Mouse (Mus musculus): ENCODE data around the gene Mcur1. TPM values are rescaled to one million over a fixed set of nuclear protein-coding genes. Genes with fewer than 3 reads are reported as not detected.

Gene Mcur1
- total RNA-seq, 2 experiments from 2014 or later, result 14.2 to 16.9 TPM

DNA sequence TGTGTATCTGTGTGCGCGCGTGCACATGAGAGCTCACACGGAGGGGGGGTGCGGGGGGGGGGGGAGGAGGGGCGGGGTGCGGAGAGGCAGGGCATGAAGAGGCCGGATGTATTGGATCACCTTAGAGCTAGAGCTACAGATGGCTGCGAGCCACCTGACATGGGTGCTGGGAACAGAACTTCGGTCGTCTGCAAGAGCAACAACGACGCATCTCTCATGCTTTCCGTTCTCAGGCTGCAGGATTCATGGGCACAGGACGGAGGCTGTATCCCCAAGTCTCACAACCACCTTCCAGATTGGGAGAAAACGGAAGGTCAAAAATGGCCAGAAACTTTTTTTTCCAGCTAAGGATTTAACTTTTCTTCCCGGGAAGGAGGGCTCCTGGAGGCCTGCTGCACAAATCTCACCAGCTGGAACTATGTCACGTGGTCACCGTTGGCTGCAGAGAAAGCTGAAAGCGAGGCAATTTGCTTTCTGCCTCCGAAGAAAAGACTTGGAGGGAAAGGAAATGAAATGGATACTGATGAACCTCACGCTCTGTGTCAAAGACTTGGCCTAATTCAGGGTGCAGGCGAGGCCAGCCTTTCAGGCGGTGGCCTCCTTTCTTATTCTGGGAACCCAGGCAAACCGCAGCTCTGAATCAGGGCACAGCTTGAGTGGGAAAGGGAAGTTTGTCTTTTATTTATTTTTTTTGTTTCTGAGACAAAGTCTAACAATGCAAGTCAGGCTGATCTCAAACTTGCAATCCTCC, 7.3 kb upstream of the Mcur1 start:
- intact Hi-C loops (cut with DNase I), result no loop called here
- DNase-seq (ENCODE audit: low spot score in 2 of 2), result peak in 1 of 2 experiments; percentile 72

DNA sequence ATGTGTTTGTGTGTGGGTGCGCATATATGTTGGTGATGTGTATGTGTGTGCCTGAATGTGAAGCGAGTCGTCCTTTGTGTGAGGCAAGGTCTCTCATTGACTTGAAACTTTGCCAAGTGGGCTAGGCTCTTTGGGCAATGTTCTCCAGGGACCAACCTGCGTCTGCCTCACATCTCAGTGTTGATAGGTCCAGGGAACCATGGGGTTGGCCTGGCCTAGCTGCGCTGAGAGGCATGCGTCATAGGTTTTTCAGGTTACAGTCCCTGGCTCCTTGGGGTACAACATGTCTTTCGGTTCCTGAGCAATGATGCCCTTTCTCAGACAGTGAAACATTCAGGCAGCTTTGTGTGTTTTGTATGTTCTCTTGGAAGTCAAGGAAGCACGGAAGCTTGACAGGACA, 6.2 kb upstream of the Mcur1 start:
- DNase-seq (ENCODE audit: low spot score in 2 of 2), result no peak
- intact Hi-C loops (cut with DNase I), result no loop called here

DNA sequence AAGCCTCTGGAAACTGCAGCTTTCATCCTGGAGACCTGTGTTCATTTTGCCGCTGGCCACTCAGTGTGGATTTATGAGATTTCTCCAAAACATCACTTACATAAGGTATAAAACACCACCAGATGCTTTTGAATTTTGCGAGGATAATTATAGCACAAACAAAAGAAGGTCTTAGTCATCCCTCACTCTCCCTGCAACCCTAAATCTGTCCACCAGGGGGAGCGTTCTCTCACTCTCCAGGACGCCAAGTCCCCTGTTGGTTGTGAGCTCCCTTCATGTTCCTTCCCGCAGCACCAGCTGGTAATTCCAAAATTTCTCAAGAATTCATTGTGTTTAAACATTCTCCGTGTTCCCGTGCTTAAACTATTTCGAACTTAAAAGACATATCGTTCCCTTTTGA, 5.4 kb upstream of the Mcur1 start:
- intact Hi-C loops (cut with DNase I), result no loop called here
- DNase-seq (ENCODE audit: low spot score in 2 of 2), result peak; percentile 86 to 91

DNA sequence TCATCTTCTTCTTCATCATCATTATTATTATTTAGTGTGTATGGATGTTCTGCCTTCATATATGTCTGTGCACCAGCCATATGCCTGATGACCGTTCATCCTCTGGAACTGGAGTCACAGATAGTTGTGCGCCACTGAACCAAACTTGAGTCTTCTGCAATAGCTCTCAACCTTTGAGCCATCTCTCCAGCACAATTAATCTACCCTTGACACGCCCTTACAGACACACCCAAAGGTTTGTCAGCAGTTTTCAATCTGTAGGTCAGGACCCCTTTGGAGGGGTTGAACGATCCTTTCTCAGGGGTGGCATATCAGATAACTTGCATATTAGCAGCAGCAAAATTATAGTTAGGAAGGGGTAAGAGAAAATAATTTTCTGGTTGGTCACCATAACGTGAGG, 4.7 kb upstream of the Mcur1 start:
- intact Hi-C loops (cut with DNase I), result no loop called here
- no peak for DNase-seq (ENCODE audit: low spot score in 2 of 2)

DNA sequence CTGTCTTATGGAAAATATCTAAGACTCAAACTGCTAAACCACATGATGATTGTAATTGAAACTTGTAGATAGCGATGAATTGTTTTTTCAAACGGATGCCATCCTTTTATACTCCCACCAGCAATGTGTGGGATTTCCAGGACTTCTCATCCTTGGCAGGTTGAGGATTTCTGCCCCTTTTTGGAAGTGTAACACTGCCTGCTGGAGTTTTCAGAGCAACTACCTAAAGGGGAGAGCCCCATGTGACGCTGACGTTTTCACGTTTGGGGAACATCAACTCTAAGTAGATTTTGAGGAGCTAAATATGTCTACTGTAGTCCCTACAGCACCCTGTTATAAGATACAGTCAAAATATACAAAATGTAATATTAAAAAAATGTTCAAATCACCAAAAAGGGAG, 2.7 kb upstream of the Mcur1 start:
- intact Hi-C loops (cut with DNase I), result no loop called here
- no peak for DNase-seq (ENCODE audit: low spot score in 2 of 2)

DNA sequence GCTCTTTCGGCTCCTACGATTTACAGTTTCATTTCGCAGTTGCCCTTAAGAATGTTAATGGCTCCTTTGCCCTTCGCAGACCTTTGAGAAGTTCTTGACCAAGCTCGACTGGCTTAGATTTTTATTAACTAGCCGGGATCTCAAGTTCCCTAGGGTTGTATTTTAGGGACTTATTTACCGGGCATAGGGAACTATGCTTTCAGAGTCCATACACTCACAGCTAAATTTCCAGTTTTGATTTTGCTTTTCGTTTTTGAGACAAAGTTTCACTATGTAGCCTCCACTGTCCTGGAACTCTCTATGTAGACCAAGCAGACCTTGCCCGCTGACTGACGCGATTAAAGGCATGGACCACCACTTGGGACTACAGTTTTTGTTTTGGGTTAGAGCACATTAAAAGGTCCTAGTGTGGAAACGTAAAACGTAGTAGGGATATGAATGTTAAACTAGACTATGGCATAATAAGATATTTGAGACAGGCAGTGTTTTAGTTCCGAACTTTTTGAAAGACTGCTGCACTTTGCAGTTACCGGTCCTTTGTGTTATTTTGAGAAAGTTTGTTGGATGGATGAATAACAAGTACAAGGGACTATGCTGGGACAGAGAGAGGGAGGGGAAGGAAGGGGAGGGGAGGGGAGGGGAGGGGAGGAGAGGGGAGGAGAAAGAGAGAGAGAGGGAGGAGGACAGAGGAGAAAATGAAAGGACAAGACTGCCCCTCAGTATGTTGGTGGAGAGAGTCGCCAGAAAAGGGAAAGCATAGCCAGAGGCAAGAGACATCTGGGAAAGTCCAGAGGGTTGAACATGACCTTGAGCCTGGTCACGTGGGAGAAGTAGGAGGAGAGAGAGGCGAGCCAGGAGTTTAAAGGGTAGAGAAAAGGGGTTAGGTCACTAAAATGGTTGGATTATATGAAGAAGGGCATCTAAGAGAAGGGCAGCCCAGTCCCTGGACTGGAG, 744 bp upstream of the Mcur1 start:
- intact Hi-C loops (cut with DNase I), result no loop called here
- DNase-seq (ENCODE audit: low spot score in 2 of 2), result no peak

DNA sequence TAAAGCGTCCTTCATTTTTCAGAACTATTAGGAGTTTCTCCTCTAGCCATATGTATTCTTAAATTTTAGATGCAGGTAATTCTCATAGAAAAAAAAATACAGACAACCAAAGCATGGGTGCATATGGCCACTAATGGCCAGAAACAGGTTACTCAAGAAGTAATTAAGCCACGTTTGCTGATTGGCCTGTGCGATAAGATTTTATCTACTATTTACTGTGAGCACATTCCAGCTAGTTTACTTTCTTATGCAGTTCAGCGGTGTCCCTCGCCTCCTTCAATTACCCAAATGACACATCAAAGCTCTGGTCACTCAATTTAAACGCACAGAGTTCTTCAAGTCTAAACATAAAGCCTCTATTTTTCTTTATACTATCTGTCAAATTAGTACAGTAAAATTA, 1.0 kb downstream of the Mcur1 start:
- intact Hi-C loops (cut with DNase I), result no loop called here
- no peak for DNase-seq (ENCODE audit: low spot score in 2 of 2)

DNA sequence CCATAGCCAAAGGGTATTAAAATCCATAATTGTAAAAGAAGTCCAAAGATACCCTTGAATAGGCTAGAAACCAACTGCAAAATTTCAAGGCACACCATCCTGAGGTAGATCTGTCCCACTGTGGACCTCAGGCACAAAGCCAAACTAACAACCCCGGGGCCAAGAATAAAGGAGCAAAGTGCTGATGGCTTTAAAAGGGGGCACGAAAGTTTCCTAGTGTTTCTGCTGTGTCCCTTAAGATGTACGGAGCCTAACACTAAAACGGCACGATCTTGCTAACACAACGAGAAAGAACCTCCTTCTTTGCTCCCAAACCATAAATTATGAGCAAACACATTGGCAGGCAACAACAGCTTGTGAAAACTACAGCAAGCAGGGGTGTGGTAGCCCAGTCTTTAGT, 1.6 kb downstream of the Mcur1 start:
- no peak for DNase-seq (ENCODE audit: low spot score in 2 of 2)
- intact Hi-C loops (cut with DNase I), result no loop called here

DNA sequence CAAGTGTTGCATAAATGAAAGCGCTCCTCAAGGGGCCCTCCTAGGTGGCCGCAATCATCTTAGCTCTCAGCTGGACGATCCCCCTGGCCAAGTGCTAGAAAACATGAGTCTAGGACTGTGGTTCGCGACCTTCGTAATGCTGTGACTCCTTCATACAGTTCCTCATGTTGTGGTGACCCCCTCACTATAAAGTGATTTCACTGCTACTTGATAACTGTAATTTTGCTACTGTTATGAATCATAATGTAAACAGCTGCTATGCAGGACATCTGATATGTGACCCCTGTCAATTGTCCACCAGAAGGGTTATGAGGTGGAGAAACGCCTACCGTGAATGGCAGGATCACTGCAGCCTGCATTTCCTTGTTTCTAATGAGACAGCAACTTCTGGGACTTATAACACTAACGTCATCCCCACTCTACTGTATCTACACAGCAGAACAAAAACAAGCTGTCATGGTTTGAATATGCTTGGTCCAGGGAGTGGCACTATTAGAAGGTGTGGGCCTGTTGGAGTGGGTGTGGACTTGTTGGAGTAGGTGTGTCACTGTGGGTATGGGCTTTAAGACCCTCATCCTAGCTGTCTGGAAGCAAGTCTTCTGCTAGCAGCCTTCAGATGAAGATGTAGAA, 3.0 kb downstream of the Mcur1 start:
- no peak for DNase-seq (ENCODE audit: low spot score in 2 of 2)
- intact Hi-C loops (cut with DNase I), result no loop called here

DNA sequence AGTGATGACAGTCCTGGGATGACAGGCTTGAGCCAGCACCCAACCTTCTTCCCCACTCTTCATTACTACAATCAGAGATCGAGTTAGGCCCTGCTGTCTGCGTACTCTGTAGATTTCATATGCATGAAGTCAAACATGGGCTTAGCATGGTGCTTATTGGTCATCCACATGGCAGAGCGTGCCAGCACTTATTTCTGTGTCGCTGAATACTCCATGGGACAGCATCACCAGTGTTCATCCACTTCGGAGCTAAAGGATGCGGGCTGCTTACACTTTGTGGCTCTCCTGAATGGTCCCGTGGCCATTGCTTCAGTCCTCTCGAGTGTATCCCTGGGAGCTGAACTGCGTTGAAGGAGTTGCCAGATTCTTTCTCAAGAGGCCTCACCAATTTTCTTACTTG, 4.7 kb downstream of the Mcur1 start:
- intact Hi-C loops (cut with DNase I), result no loop called here
- no peak for DNase-seq (ENCODE audit: low spot score in 2 of 2)

DNA sequence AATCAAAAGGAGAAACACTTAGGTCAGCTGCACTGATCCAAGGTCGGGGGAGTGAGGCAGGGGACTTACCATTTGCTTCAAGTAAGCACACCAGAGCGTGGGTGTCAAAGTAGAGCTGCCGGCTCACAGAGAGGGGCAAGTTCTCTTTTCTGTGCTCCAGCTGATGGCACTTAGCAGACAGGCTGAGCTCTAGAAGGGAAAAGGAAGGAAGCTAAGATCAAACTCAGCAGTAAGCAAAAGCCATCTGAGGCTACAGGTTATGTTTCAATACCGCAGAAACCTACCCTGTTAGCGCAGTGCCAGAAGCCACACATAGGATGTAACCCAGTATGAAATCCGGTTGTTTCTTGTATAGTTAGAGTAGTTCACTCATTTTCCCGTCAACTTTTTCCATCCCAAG, 5.2 kb downstream of the Mcur1 start:
- DNase-seq (ENCODE audit: low spot score in 2 of 2), result no peak
- intact Hi-C loops (cut with DNase I), result loop anchor here (5.0 kb wide), 1 partner anchor 143 kb away; no protein-coding TSS in a partner anchor

DNA sequence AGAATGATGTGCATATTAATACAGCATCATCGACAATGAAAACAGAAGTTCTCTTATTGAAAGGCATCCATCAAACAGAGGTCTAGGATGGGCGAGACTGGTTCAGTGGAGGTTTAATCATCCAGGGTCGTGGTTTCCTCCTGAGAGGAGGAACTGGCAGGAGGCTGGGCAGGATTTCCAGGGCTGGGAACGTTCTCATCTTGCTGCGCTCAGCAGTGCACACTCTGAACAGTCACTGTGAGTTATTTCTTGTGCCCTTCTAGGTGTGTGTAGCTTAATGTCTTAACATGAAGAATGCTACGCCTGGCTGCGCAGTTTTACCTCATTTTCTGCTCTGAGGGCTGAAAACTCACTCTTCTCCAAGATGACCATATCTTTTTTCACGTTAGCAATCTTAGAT, 9.3 kb downstream of the Mcur1 start:
- DNase-seq (ENCODE audit: low spot score in 2 of 2), result no peak
- intact Hi-C loops (cut with DNase I), result loop anchor here (5.0 kb wide), 1 partner anchor 138 kb away; no protein-coding TSS in a partner anchor

DNA sequence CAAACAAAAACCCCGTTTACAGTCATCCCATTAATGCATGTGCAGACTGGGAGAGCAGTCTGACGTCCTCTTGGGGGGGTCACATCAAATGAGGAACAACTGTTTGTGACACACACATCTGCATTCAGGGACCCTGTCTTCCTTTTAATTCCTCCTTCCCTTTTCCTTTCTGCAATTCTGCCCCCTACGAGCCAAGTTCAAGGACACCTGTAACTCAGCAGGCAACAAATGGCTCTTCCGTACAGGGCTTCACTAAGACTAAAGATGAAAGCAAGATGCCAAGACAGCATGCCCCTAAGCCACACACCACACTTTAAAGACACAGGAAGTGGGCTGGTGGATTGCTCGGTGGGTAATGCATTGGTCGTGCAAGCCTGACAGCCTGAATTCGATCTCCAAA, 10.1 kb downstream of the Mcur1 start:
- intact Hi-C loops (cut with DNase I), result loop anchor here (5.0 to 10.0 kb wide), 3 partner anchors 68 to 375 kb away; partner anchors contain the start of genes Ranbp9 and Tbc1d7
- no peak for DNase-seq (ENCODE audit: low spot score in 2 of 2)

DNA sequence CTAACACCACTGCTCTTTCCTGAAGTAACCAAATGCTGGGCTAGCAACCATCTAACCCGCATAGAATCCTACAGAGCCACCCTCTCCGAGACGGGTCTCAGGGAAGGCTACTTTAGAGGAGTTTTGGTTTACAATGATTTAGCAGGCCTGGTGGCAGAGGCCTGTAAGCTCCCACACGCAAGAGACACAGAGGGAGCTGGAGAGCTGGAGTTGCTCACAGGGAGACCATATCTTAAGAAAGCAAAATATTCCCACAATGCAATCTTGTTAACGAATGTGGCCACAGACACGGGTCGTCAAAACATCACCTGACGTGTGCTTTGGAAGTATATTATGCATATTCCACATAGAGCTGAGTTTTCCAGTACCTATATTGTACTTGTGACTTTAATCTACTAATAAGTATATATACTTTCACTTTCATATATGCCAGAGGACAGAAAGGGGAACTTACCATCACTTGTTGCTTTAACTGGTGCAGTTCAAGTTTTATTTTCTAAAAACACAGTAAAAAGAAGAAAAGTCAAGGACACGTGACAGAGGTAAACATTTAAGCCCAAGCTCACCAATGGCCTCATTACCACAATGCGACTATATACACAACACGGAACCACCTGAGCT, 10.8 kb downstream of the Mcur1 start:
- intact Hi-C loops (cut with DNase I), result loop anchor here (5.0 to 10.0 kb wide), 2 partner anchors 67 to 374 kb away; partner anchors contain the start of genes Ranbp9 and Tbc1d7
- no peak for DNase-seq (ENCODE audit: low spot score in 2 of 2)

DNA sequence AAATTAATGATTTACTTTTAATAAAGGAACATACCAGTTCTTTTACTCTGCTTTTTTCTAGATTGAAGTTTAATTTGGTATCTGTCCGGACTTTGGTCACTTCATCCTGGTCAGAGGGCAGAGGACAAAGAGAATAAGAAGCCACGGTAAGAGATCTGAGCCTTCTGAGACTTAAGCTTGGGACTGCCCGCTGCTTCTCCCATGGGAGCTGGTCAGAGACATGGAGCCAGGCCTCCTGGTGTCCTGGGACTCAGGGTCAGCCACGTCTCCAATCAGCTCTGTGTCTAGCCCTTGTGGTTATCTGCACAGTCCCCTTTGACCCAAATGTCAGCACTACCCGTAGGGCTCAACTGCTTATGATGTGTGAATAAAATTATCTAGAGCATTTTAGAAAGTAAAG, 11.4 kb downstream of the Mcur1 start:
- DNase-seq (ENCODE audit: low spot score in 2 of 2), result no peak
- intact Hi-C loops (cut with DNase I), result loop anchor here (5.0 to 10.0 kb wide), 2 partner anchors 66 to 374 kb away; partner anchors contain the start of genes Ranbp9 and Tbc1d7

DNA sequence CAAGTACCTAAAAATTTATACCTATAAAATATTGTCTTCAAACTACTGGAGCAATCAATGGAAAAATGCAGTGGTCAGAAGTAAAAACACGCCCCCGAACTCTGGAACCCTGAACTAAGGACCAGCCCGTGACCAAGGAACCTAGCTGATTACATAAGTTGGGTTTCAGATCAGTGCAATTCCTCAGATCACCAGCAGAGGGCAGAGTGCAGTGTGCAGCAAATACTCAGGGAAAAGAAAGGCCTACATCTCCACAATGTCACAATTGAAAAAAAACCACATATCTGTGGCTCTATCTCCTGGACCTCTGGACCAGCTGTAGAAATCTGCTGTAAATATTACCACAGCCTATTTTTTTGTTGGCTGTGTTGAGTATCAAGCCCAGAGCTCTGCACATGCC, 13.1 kb downstream of the Mcur1 start:
- peak; percentile 84 to 89 for DNase-seq (ENCODE audit: low spot score in 2 of 2)
- intact Hi-C loops (cut with DNase I), result loop anchor here (5.0 to 10.0 kb wide), 2 partner anchors 65 to 372 kb away; partner anchors contain the start of genes Ranbp9 and Tbc1d7

DNA sequence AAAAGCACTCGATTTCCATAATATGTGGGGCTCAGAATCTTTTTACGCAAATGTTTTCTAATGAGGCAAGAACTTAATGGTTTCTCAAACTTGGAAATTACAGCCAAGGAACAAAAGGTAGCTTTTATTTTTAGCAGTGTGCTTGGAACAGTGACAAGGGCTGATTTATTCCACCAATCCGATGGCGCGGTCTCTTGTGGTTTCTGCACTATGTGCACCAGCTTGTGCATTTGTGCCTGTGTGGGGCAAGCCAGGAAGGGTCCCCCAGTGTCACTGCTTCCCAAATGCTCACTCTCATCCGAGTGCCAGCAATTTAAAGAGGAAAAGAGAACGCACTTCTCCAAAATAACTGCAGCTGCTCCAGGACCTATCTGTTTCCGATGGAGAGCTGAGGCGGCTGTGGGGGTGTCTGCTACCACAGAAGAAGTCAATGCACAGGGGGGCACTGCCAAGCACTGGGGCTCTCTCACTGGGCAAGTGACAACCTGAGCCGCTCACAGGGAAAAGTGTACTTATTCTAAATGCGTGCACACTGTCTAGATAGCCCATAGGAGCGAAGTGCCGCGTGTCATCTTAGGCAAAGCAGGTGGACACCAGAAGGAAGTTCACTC, 19.7 kb downstream of the Mcur1 start:
- intact Hi-C loops (cut with DNase I), result loop anchor here (10.0 kb wide), 1 partner anchor 366 kb away; the partner anchor contains the start of gene Tbc1d7

DNA sequence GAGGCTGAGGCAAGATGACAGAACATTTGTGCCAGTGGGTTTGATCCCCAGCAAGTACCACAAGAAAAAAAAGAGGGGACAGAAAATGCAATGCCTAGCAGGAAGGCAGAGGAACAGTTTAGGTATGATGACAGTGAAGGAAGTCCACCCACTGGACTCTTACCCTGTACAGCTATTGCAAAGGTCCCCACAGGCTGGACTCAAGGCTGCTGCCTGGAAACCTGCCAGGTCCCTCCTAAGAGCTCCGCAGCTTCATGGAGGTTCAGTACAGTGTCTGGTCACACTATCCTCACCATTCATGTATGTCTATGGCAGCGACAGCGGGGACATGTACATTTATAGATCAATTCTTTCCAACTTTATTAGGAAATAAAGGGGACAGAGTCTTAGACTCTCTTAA, 20.6 kb downstream of the Mcur1 start:
- no peak for DNase-seq (ENCODE audit: low spot score in 2 of 2)
- intact Hi-C loops (cut with DNase I), result loop anchor here (10.0 kb wide), 1 partner anchor 235 kb away; the partner anchor contains the start of gene Gfod1

More for the DNA sequence above, 19.7 kb downstream of the Mcur1 start:
- DNase-seq (ENCODE audit: low spot score in 2 of 2), result no peak

DNA sequence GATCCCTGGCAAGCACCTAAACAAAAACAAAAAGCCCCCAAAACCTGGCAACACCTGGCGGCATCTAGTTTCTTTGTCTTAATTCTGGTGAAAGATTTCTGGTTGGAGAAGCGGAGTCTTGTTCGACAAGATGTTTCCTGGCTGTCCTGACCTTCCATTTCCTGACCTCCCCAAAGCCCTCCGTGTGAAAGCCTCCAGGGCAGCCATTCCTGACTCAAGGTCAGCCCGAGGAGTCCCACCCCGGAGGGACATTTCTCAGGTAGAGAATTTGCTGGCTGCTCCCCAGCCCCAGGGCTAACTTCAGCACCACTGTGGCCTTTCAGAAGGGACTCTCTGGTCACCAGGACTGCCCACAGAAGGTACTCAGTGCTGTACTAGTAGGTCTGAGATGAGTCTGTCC, 22.1 kb downstream of the Mcur1 start:
- intact Hi-C loops (cut with DNase I), result loop anchor here (10.0 kb wide), 1 partner anchor 233 kb away; the partner anchor contains the start of gene Gfod1
- no peak for DNase-seq (ENCODE audit: low spot score in 2 of 2)

Data from left cerebral cortex, postnatal 25 days (tissue).